Mouse (Mus musculus): ENCODE data around the gene Kif23.

- TF ChIP-seq POLR2A (IDR thresholded peaks at IDR 0.05; ENCODE audit: borderline replicate concordance, control insufficient read depth, low read depth, low read length) (no peak), CTCF (IDR thresholded peaks at IDR 0.05; ENCODE audit: control insufficient read depth, insufficient read depth, low read length) (no peak)
These were observed 78.9 kb downstream of the Kif23 start for GRCm38 (mm10) chr9:61867659-61868058.

Measured in bone marrow, adult 2 months (tissue).